Mouse (Mus musculus) C2C12 (cell line): ENCODE results near the gene Dst. TPM values are rescaled to one million over a fixed set of nuclear protein-coding genes. Genes with fewer than 3 reads are reported as not detected.
A peak's percentile ranks its signal among the peaks of the same experiment; 100 is the strongest.

Experiments
- H3K27me3 ChIP-seq: one replicate; pipeline ENCODE4 v1.6.1; 2011; ENCODE audit not compliant: control insufficient read depth, insufficient read depth, insufficient read length
- H3K36me3 ChIP-seq: one replicate; pipeline ENCODE4 v1.6.1; 2011; ENCODE audit not compliant: control insufficient read depth, insufficient read depth
- H3K4me3 ChIP-seq: one replicate; pipeline ENCODE4 v1.5.1; 2011; ENCODE audit warnings: mild to moderate bottlenecking, control low read depth; ENCODE audit not compliant: poor library complexity, insufficient read depth, severe bottlenecking
- H3K79me2 ChIP-seq: one replicate; pipeline ENCODE4 v1.6.1; 2011; ENCODE audit not compliant: control insufficient read depth, insufficient read depth
- H3K79me3 ChIP-seq: one replicate; pipeline ENCODE4 v1.6.1; 2011; ENCODE audit warnings: low read depth, control low read depth
- H3ac ChIP-seq: one replicate; pipeline ENCODE3; 2011; ENCODE audit warnings: low read depth; ENCODE audit not compliant: control insufficient read depth, insufficient read length
- CEBPB ChIP-seq: IDR thresholded peaks from one replicate; pipeline ENCODE4 v1.6.1; 2011; ENCODE audit warnings: low read depth, mild to moderate bottlenecking, control low read depth, moderate library complexity
- CTCF ChIP-seq: IDR thresholded peaks from one replicate; pipeline ENCODE4 v1.5.1; 2011; ENCODE audit not compliant: control insufficient read depth, insufficient read depth, insufficient read length
- FOSL1 ChIP-seq: IDR thresholded peaks from one replicate; pipeline ENCODE4 v1.8.0; 2011; ENCODE audit warnings: mild to moderate bottlenecking, low read length; ENCODE audit not compliant: poor library complexity, insufficient read depth, severe bottlenecking
- MAX ChIP-seq: IDR thresholded peaks from one replicate; pipeline ENCODE4 v1.6.1; 2011; ENCODE audit warnings: mild to moderate bottlenecking, control low read depth
- MYOD1 ChIP-seq: IDR thresholded peaks from one replicate; pipeline ENCODE4 v1.6.1; 2011; ENCODE audit warnings: low read depth; ENCODE audit not compliant: control insufficient read depth, insufficient read length
- MYOG ChIP-seq: IDR thresholded peaks from one replicate; pipeline ENCODE4 v1.6.1; 2011; ENCODE audit not compliant: control insufficient read depth, insufficient read length; ENCODE audit errors: extremely low read depth
- USF1 ChIP-seq: IDR thresholded peaks from one replicate; pipeline ENCODE4 v1.6.1; 2011; ENCODE audit warnings: low read depth, mild to moderate bottlenecking, control low read depth, moderate library complexity
- polyA plus RNA-seq: library from polyadenylated mRNA; unstranded; fragments of >200 nt; fragmentation: generic; extraction: Trizol; gene quantifications from one replicate; pipeline ENCODE4 v1.2.1, GENCODE M21; 2012; ENCODE audit warnings: missing spikeins

Dst gene
- polyA plus RNA-seq, 1 experiment = 26.5 TPM

DNA sequence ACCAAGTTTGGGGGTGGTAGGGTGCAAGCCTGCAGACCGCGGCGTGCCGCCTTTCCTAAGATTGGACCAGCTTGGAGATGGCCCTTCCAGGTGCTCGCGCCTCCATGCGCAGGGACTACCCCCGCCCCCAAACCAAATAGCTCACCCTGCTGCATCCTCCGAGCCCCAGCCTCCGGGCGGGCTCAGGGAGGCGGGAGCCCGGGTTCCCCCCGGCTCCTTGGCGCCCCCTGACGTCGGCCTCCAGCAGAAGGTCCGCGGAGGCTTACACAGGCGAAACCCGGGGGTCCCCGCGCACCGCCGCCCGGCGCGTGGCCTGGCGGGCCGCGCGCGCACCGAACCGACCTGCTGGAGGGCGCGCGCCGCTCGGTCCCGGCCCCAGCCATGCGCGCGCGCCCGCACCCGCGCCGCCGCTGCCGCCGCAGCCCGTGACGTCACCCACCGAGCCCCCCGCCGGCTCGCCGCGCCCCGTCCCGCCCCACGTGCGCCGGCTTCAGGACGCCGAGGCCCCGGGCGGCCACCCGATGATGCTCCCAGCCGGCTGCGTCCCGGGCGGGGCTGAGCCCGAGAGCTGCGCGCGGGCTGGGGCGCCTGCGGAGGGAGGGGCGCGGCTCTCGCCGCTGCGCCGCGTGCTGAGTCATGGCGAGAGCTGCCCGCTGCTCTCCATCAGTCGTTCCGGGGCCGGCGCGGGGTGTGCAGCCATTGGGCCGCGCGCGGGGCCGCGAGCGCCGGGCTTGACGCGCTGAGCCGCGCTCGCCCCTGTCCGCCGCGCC, 419 bp upstream of the Dst start, which contains the start of gene Bend6:
Bend6 (minus strand) TSS at position 396 of the 770 bp plus-strand sequence.
- TF ChIP-seq MAX = peak; percentile 32
- peak; percentile 41 for TF ChIP-seq CTCF
- TF ChIP-seq CEBPB = no peak
- TF ChIP-seq FOSL1 = no peak
- TF ChIP-seq USF1 = no peak
- TF ChIP-seq MYOD1 = no peak
- Histone ChIP-seq H3K4me3 (peak within 1 kb of the TSS; percentile 74), H3K27me3 (no peaks in the 10 kb centered on the region), H3K79me2 (peaks cover 79% of the 10 kb centered on the region), H3K36me3 (peaks cover 16% of the 10 kb centered on the region), H3K79me3 (peaks cover 43% of the 10 kb centered on the region), H3ac (peak within 1 kb of the TSS; percentile 85)

DNA sequence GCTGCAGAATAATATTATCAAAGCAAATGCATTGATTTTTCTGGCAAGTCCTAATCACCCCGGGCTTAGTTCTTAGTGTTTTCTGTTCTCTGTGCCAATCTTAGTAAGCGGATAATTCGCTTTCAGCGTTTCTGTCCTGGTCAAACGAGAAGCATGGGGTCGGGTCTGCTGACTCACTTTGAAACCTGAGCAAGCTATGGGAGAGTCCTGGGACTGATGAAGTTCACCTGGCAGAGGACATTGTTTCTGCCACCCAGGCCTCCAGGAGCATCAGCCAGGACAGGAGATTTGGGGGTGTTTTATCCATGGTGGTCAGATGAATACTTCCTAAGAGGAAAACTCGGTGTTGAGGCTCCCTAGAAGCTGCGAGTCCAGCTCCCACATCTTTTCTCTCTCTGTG, 3.6 kb downstream of the Dst start:
- H3ac ChIP-seq = no peak overlapping the region
- no peak overlapping the region for H3K4me3 ChIP-seq
- peaks cover 37% of the 10 kb centered on the region for H3K79me3 ChIP-seq
- peaks cover 76% of the 10 kb centered on the region for H3K79me2 ChIP-seq
- H3K36me3 ChIP-seq = peaks cover 41% of the 10 kb centered on the region
- H3K27me3 ChIP-seq = no peaks in the 10 kb centered on the region
- TF ChIP-seq CTCF (no peak), USF1 (no peak), MAX (no peak), MYOD1 (no peak), FOSL1 (no peak), CEBPB (no peak), MYOG (no peak)

DNA sequence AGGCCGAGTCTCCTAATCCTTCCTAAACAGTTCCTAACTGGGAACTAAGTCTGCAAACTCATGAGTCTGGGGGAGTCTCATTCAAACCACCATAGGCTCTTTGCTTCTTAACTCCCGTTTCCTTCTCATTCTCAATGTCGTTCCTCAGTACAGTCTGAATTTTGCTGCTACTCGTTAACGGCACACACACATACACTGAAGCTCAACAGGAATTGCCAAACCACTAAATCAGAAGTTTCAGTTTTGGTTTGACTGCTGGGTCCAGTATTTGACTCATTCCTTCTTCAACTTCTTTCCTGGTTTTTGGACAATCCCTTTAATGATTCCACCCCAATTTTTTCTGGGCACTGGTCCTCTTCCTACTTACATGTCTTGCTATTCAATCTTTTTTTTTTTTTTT, 8.5 kb downstream of the Dst start:
- H3K27me3 ChIP-seq = no peaks in the 10 kb centered on the region
- H3K36me3 ChIP-seq = peaks cover 78% of the 10 kb centered on the region
- no peak overlapping the region for H3ac ChIP-seq
- peaks cover 14% of the 10 kb centered on the region for H3K79me3 ChIP-seq
- TF ChIP-seq CTCF (no peak), MAX (no peak), MYOD1 (no peak), USF1 (no peak), FOSL1 (no peak), MYOG (no peak), CEBPB (no peak)
- H3K79me2 ChIP-seq = peaks cover 40% of the 10 kb centered on the region
- no peak overlapping the region for H3K4me3 ChIP-seq

DNA sequence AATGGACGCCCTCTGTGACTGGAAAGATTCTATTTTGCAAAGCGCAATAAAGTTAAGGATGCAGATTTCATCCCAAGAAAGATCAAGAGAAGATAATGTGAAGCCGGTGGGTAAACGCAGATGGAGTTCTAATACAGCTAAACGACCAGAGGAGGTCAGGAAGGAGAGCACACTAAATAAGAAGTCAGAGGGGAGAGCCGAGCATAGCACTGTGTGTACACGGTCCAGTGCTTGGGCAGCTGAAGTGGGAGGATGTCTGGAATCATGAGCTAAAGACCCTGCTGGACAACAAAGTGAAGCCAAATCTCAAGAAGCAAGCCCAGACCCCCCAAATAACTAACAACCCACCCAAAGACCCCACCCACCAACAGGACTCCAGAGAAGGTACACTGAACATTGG, 14.9 kb downstream of the Dst start:
- Histone ChIP-seq H3K79me2 (peaks cover 26% of the 10 kb centered on the region), H3K36me3 (peaks cover 48% of the 10 kb centered on the region), H3K27me3 (no peaks in the 10 kb centered on the region), H3K4me3 (no peak overlapping the region), H3K79me3 (peaks cover 14% of the 10 kb centered on the region), H3ac (no peak overlapping the region)
- TF ChIP-seq USF1 (no peak), MAX (no peak), FOSL1 (no peak), MYOD1 (no peak), MYOG (no peak), CEBPB (no peak), CTCF (no peak)

DNA sequence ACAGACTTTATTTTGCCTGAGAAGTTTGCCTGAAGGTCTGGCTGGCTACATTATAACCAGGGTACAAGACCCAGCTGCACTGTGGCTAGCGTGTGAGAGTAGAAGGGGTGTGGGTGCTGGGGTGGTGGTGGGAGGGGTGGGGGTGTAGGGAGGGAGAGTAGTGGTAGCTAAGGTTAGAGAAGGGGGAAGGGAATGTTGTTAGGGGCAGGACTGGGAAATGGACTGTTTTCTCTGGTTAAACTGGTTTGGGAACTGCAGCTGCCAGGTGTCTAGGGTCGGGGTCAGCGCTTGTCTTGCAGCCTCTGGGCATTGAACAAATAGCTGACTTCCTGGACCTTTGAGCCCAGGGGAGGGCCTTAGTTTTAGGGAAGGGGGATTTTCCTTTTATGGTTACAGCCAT, 17.3 kb downstream of the Dst start:
- TF ChIP-seq USF1 = no peak
- no peak for TF ChIP-seq FOSL1
- no peak for TF ChIP-seq CEBPB
- no peak for TF ChIP-seq MAX

DNA sequence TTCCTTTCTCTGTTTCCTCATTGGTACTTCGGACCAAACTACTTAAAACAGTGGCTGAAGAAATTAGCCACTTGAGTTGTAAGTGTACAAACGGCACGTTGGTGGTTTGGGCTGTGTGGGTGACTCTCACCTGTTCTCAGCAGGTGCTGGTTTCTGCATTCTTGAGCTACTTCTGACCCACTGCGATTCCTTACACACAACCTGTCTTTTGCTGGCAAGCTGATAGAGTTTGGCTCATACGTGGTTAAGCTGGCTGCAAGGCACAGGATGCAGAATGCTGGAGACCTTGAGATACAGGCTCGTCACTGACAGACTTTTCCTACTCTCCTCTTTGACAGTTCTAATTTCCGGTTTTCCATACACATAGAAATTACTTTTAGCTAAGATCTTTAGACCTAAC, 19.4 kb downstream of the Dst start:
- peaks cover 42% of the 10 kb centered on the region for H3K36me3 ChIP-seq
- no peaks in the 10 kb centered on the region for H3K27me3 ChIP-seq
- H3K4me3 ChIP-seq = no peak overlapping the region
- H3ac ChIP-seq = no peak overlapping the region
- H3K79me3 ChIP-seq = peaks cover 20% of the 10 kb centered on the region
- TF ChIP-seq CEBPB (no peak), MYOG (no peak), MYOD1 (no peak), FOSL1 (no peak), MAX (no peak), CTCF (no peak), USF1 (no peak)
- peaks cover 51% of the 10 kb centered on the region for H3K79me2 ChIP-seq

More for the DNA sequence above, 17.3 kb downstream of the Dst start:
- H3K36me3 ChIP-seq = peaks cover 38% of the 10 kb centered on the region
- H3ac ChIP-seq = no peak overlapping the region
- H3K27me3 ChIP-seq = no peaks in the 10 kb centered on the region
- H3K79me2 ChIP-seq = peaks cover 46% of the 10 kb centered on the region
- no peak overlapping the region for H3K4me3 ChIP-seq
- H3K79me3 ChIP-seq = peaks cover 18% of the 10 kb centered on the region
